Mouse (Mus musculus) cerebellum, adult (tissue): ENCODE measurements at regions not wholly inside any gene's neighbourhood (a gene's known extent, or its start where the extent isn't known, plus 50 kb on each side); places are given as distances from the start of the nearest gene placed in this dataset.

Experiments used
- ATAC-seq: cut with Nextera tagmentation; 2 replicates; pipeline ENCODE4 v1.9.2; 2017; ENCODE audit warnings: mild to moderate bottlenecking, moderate library complexity, mixed read lengths; ENCODE audit not compliant: insufficient number of reproducible peaks, low FRiP score, low TSS enrichment

- no peak for ATAC-seq
These were observed 135.8 kb downstream of the Slc4a3 start for GRCm38 (mm10) chr1:75681913-75682312.

GRCm38 (mm10) chr1:75692781-75693180, 146.7 kb downstream of the Slc4a3 start:
- no peak for ATAC-seq

- ATAC-seq: peak; percentile 68
These were observed 147.3 kb downstream of the Slc4a3 start for GRCm38 (mm10) chr1:75693231-75693914.

GRCm38 (mm10) chr1:75704832-75705650, 159.0 kb downstream of the Slc4a3 start:
- ATAC-seq: no peak

GRCm38 (mm10) chr1:75706126-75706525, 160.1 kb downstream of the Slc4a3 start:
- ATAC-seq: no peak

GRCm38 (mm10) chr1:75723431-75723830, 177.4 kb downstream of the Slc4a3 start:
- no peak for ATAC-seq

- ATAC-seq: no peak
These were observed 179.3 kb downstream of the Slc4a3 start for GRCm38 (mm10) chr1:75725329-75725728.

GRCm38 (mm10) chr1:75728859-75729258, 182.8 kb downstream of the Slc4a3 start:
- no peak for ATAC-seq

GRCm38 (mm10) chr1:75733791-75734190, 187.7 kb downstream of the Slc4a3 start:
- ATAC-seq: no peak

- ATAC-seq: no peak
These were observed 192.6 kb downstream of the Slc4a3 start for GRCm38 (mm10) chr1:75738651-75739050.

- no peak for ATAC-seq
These were observed 203.7 kb downstream of the Slc4a3 start for GRCm38 (mm10) chr1:75749665-75750221.

GRCm38 (mm10) chr1:75772131-75772530, 226.1 kb downstream of the Slc4a3 start:
- no peak for ATAC-seq

- ATAC-seq: no peak
These were observed 226.9 kb downstream of the Slc4a3 start for GRCm38 (mm10) chr1:75773014-75773413.

- ATAC-seq: no peak
These were observed 232.8 kb downstream of the Slc4a3 start for GRCm38 (mm10) chr1:75778889-75779288.

- no peak for ATAC-seq
These were observed 237.1 kb downstream of the Slc4a3 start for GRCm38 (mm10) chr1:75783206-75783605.

- ATAC-seq: no peak
These were observed 240.2 kb downstream of the Slc4a3 start for GRCm38 (mm10) chr1:75786173-75786820.

GRCm38 (mm10) chr1:75791509-75791908, 245.4 kb downstream of the Slc4a3 start:
- no peak for ATAC-seq

- no peak for ATAC-seq
These were observed 251.7 kb downstream of the Slc4a3 start for GRCm38 (mm10) chr1:75797793-75798192.

GRCm38 (mm10) chr1:75798375-75799099, 252.5 kb downstream of the Slc4a3 start:
- ATAC-seq: no peak

- ATAC-seq: no peak
These were observed 258.4 kb downstream of the Slc4a3 start for GRCm38 (mm10) chr1:75804473-75804872.
